Mouse (Mus musculus) frontal cortex, adult (tissue): ENCODE data around the gene Tmem14c.
"Not testable (repeated sequence)": the region's sequence is repeated elsewhere in the genome, so short reads cannot be mapped to it uniquely, and the experiment has no call there.

Experiments used
- ATAC-seq: cut with Nextera tagmentation; 2 replicates; pipeline ENCODE4 v1.9.2; 2017; ENCODE audit warnings: mild to moderate bottlenecking, moderate library complexity, mixed read lengths; ENCODE audit not compliant: low TSS enrichment

Gene Tmem14c

DNA sequence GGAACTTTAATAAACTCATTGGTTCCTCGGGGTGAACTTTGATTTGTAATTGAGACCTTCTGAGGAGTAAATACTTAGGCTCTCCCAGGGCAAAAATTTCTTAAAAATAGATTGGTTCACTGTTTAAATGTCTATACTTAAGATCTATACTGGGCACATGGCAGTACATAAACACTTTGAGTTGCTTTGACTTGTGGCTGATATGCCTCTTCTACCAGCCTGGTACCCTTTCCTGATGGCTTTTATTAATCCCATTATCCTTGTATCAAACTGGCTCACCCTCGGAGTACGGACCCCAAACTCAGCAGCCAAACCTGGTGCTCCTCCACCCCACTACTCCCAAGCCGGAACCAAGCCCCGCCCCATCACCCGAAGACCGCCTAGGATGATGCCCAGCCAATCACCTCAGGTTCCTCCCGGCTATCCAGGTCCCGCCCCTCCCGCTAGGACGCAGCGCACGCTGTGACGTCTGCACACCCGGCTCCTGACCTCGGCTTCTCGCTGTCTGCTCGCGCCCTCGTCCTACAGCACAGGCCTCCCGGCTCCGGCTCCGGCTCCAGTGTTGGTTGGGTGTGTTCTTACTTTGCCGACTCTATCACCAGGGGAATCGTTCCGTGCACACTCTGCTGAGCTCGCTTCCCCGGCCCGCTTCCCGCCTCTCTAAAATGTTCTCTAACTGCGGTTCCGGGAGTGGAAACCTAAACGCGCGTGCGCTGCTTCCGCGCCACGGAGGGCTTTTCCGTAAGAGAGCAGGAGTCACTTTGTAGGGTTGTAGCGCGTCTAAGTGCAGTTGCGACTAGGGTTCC lies at the start of gene Tmem14c:
TSS of gene Tmem14c (plus strand) at position 464 of the 806 bp plus-strand sequence.
- ATAC-seq, result peak; percentile 99

DNA sequence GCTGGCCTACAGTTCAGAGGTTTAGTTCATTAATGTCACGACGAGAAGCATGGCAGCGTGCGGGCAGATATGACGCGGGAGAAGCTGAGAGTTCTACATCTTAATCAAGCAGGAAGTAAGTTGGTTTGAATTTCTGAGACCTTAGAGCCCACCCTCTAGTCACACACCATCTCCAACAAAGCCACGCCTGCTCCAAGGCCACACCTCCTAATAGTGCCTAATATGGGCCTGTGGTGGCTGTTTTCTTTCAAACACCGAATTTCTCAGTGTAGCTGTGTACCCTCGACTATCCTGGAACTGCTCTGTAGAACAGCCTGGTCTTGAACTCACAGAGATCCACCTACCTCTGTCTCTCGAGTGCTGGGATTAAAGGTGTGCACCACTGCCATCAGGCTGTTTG lies 48.5 kb upstream of the Tmem14c start:
- no peak for ATAC-seq

GRCm38 (mm10) chr13:40968564-40968963 lies 47.5 kb upstream of the Tmem14c start:
- ATAC-seq, result no peak

- no peak for ATAC-seq
Observed at GRCm38 (mm10) chr13:40969761-40970390, 46.2 kb upstream of the Tmem14c start.

DNA sequence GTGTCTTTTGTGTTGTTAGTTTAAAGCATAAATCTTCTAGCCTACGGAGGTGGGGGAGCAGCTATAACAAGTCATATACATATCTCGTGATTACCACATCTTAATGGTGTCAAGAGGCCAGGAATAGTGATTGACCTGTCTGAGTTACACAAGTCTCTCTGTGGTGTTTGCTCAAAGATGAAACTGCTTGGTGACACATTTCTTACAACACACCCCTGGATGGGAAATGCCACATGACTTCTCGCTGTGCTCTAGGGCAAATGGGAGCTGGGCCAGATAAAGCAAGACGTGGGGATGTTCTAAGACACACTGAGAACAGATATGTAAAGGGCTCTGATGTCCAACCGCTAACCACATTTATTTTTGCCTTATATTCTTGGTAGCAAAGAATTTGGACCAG lies 44.8 kb upstream of the Tmem14c start:
- no peak for ATAC-seq

GRCm38 (mm10) chr13:40971831-40972230 lies 44.3 kb upstream of the Tmem14c start:
- no peak for ATAC-seq

GRCm38 (mm10) chr13:40972976-40973375 lies 43.1 kb upstream of the Tmem14c start:
- no peak for ATAC-seq

DNA sequence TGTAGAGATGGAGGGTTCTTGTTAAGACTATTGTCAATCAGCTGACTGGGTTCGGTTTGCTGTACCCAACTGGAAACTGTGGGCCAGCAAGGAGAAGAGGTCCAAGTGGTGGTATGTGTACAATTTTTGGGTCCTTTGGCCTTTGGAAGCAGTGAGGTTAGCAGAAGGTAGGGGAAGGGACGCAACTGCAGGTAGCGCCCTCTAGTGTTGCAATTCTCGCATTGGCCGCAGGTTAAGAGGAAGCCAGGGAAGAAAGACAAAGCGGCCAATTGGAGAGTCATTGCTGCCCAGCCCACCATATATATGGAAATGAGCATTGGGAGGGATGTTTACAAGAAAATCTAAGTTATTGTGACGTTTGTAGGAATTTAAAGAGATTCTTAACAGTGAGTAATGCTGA lies 38.5 kb upstream of the Tmem14c start:
- ATAC-seq, result peak; percentile 77

DNA sequence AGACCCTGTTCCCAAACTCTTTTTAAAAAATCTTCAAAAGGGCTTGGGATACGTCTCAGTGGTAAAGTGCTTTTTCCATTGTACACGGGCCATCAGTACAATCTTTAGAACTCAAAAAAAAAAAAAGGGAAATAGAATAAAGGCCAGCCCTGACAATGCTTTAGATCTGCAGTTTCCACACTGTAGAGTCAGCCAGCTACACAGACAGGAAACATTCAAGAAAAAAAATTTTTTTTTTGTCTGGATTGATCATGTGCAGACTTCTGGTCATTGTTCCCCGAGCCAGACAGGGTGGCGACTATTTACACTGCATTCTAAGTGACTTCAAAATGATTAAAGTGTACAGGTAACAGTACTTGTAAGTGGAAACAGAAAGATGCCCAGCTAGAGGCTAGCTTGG lies 37.4 kb upstream of the Tmem14c start:
- no peak for ATAC-seq

- ATAC-seq, result no peak
Observed at GRCm38 (mm10) chr13:40979321-40979720, 36.8 kb upstream of the Tmem14c start.

DNA sequence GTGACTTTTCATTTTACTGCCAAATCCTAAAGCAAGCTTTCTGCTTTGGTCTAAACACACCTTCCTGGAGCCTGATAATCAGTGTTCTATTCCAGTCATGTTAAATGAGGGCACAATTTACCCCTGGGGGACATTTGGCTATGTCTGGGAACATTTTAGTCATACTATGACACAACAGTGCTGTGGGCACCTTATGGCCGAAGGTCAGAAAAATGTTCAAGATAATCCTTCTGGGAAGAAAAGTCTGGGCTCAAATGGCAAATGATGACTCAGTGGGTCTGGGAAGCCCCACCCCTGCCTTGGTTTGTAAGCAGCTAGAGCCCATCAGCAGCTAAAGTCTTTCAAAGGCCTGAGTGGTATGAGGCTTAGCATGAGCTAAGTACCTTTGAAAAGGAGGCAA lies 33.3 kb upstream of the Tmem14c start:
- ATAC-seq, result no peak

GRCm38 (mm10) chr13:40986081-40986480 lies 30.0 kb upstream of the Tmem14c start:
- no peak for ATAC-seq

DNA sequence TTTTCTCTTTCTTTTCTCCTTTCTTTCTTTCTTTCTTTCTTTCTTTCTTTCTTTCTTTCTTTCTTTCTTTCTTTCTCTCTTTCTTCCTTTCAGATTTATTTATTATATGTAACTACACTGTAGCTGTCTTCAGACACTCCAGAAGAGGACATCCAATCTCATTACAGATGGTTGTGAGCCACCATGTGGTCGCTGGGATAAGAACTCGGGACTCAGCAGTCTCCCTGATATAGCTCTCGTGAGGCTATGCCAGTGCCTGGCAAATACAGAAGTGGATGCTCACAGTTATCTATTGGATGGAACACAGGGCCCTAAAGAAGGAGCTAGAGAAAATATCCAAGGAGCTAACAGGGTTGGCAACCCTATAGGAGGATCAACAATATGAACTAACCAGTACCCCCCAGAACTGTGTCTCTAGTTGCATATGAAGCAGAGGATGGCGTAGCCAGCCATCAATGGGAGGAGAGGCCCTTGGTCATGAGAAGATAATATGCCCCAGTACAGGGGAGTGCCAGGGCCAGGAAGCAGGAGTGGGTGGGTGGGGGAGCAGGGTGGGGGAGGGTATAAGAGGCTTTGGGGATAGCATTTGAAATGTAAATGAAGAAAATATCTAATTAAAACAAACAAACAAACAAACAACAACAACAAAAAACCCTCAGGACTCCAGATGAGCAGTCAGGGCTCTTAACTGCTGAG lies 28.3 kb upstream of the Tmem14c start:
- ATAC-seq, result not testable (repeated sequence)

DNA sequence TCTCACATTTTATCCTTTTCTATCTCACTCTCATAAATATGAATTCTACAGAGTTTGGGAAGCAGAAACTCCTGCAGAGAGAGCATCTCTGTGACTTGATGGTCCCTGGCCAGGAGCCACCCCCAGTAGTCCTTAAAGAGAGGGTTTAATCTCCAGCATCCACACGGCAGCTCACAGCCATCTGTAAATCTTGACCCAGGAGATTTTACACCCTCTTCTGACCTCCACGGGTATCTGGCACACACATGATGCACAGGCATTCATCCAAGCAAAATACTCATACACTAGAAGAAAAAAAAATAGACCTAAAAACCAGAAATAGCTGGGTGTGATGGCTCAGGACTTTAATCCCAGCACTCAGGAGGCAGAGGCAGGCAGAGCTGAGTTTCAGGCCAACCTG lies 27.7 kb upstream of the Tmem14c start:
- ATAC-seq, result no peak

GRCm38 (mm10) chr13:40994487-40995263 lies 21.4 kb upstream of the Tmem14c start:
- ATAC-seq, result no peak

DNA sequence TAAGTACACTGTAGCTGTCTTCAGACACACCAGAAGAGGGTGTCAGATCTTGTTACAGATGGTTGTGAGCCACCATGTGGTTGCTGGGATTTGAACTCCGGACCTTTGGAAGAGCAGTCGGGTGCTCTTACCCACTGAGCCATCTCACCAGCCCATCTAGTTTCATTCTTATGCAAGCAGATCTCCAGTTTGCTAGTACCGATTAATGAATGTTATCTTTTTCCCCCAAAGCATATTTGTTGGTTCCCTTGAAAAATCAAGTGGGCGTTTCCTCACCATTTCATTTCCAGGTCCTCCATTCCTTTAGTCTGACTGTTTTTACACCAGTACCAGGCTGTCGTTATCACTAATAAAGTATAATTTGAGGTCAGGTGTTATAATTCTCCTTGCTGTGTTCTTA lies 17.6 kb upstream of the Tmem14c start:
- ATAC-seq, result not testable (repeated sequence)

DNA sequence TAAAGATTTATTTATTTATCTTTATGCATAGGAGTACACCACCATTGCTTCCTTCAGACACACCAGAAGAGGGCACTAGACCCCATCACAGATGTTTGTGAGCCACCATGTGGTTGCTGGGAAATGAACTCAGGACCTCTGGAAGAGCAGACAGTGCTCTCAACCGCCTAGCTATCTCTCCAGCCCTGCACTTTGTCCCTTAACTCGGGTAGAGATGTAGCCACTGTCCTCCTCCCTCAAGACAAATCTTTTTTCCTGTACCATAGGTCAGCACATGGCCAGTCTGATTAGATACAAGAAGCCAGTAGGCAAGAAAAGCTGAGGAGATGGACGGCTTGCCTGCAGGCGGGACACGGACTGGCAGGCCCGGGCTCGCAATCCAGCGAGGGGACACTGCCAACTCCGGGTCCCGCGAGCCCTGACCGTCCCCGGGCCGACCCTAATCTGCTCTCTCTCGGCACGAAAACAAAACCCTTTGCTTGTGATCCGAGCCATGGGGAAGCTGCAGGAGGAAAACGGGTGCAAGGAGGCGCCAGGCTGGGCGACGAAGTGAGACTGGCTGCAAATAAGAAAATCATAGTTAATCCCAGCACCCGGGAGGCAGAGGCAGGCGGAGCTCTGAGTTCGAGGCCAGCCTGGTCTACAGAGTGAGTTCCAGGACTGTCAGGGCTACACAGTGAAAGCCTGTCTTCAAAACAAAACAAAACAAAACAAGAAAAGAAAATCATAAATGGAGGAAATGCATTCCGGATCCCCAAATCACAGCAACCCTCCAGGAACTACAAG lies 15.8 kb upstream of the Tmem14c start:
- ATAC-seq, result peak; percentile 45

- peak; percentile 100 for ATAC-seq
Observed at GRCm38 (mm10) chr13:41000926-41001639, 15.0 kb upstream of the Tmem14c start, which contains the start of gene Pak1ip1. Pak1ip1 (plus strand) TSS chr13:41001023.

GRCm38 (mm10) chr13:41002001-41002400 lies 14.1 kb upstream of the Tmem14c start:
- ATAC-seq, result no peak

DNA sequence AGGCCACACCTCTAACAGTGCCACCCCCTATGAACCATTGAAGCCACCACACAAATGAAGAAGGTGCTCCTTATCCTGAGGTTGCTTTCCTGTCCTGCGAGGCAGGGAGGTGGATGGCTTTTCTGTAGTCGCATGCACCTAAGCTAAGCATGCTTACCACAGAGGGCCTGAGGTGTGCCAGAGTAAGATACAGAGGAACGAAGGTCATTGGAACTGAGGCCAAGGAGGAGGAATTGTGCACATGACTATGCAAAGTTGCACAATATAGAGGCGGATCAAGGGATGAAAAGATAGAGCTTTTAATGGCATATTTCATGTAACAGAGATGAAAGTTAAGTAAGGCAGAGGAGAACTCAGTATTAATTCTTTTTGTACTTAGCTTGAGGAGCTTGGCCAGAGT lies 9.8 kb upstream of the Tmem14c start:
- ATAC-seq, result no peak
